In the genomic region with DNA sequence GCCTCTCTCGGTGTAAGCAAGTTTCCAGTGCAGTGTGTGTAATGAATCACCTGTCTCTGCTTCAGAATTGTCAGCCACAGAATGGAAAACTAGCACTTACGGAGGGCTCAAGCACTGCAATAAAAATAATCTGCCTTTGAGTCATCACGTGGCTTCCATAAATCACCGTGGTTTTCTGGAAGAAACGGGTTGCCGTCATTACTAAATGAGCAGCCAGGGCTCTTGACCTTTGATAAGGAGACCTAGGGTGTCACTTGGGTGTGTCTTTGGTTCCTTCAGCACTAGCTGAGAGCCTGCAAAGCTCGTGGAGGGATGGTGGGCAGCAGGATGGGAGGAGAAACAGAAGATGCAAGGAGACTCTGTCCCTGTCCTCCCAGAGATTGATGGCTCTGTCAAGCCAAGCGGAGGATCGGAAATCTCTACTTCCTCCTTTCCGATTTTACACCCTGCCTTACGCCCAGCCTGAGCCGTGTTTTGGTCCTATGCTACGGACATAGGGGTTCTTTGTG, we compare ENCODE assay signal across 12 mouse cellular contexts.
A peak's percentile ranks its signal among the peaks of the same experiment; 100 is the strongest.
DNase-seq lines count a peak whose midpoint lies in the region; ATAC-seq lines count a peak whose summit lies in the region.
"Had no signal": no experiment of that assay in that cellular context is flagged by ENCODE, and none has a peak within 500 bp of the region (broad histone marks: within the 10 kb centered on the region; RNA-seq: fewer than 3 reads in every experiment).

No protein-coding gene starts in this region.

- no peak overlapping the region for H3K9ac ChIP-seq in neural tube, embryonic 11.5 days (ENCODE audit: low read length)
- no peak overlapping the region for H3K9ac ChIP-seq in midbrain, embryonic 13.5 days (replicated peaks)
- no peak overlapping the region for H3K9ac ChIP-seq in midbrain, embryonic 14.5 days (replicated peaks; ENCODE audit: low read length)
- H3K9ac ChIP-seq: embryonic facial prominence, embryonic 13.5 days; hindbrain, embryonic 12.5 days; lung, embryonic 15.5 days had no signal

- H3K27me3 ChIP-seq in neural tube, embryonic 11.5 days (ENCODE audit: control insufficient read depth, insufficient read depth, low read length), result no peaks in the 10 kb centered on the region
- H3K27me3 ChIP-seq in midbrain, embryonic 13.5 days, result no peaks in the 10 kb centered on the region
- no peaks in the 10 kb centered on the region for H3K27me3 ChIP-seq in midbrain, embryonic 14.5 days (ENCODE audit: control insufficient read depth, insufficient read depth, low read length)
- H3K27me3 ChIP-seq: embryonic facial prominence, embryonic 13.5 days; hindbrain, embryonic 12.5 days; lung, embryonic 15.5 days had no signal

- H3K4me1 ChIP-seq in neural tube, embryonic 11.5 days (ENCODE audit: control insufficient read depth, insufficient read depth, low read length), result peaks cover 2% of the 10 kb centered on the region; the same call in 1 of the 2 replicates
- no peaks in the 10 kb centered on the region for H3K4me1 ChIP-seq in midbrain, embryonic 13.5 days (replicated peaks)
- no peaks in the 10 kb centered on the region for H3K4me1 ChIP-seq in midbrain, embryonic 14.5 days (ENCODE audit: control insufficient read depth, insufficient read depth, low read length)
- H3K4me1 ChIP-seq: hindbrain, embryonic 12.5 days had no signal

- H3K4me2 ChIP-seq in neural tube, embryonic 11.5 days (ENCODE audit: low read depth), result no peak overlapping the region
- no peak overlapping the region for H3K4me2 ChIP-seq in midbrain, embryonic 13.5 days (replicated peaks)
- no peak overlapping the region for H3K4me2 ChIP-seq in midbrain, embryonic 14.5 days (ENCODE audit: low read length)
- H3K4me2 ChIP-seq: embryonic facial prominence, embryonic 13.5 days; hindbrain, embryonic 12.5 days; lung, embryonic 15.5 days had no signal

- no peak overlapping the region for H3K27ac ChIP-seq in neural tube, embryonic 11.5 days (ENCODE audit: low read depth, low read length)
- H3K27ac ChIP-seq in midbrain, embryonic 13.5 days, result no peak overlapping the region
- H3K27ac ChIP-seq in midbrain, embryonic 14.5 days (replicated peaks; ENCODE audit: low read depth, low read length), result no peak overlapping the region
- H3K27ac ChIP-seq: embryonic facial prominence, embryonic 13.5 days; hindbrain, embryonic 12.5 days; lung, embryonic 15.5 days had no signal

- no peak overlapping the region for H3K4me3 ChIP-seq in neural tube, embryonic 11.5 days (ENCODE audit: low read depth, low read length)
- H3K4me3 ChIP-seq in midbrain, embryonic 13.5 days (replicated peaks), result no peak overlapping the region
- no peak overlapping the region for H3K4me3 ChIP-seq in midbrain, embryonic 14.5 days (replicated peaks; ENCODE audit: low read depth, low read length)
- H3K4me3 ChIP-seq: embryonic facial prominence, embryonic 13.5 days; hindbrain, embryonic 12.5 days; lung, embryonic 15.5 days had no signal

- no peaks in the 10 kb centered on the region for H3K36me3 ChIP-seq in neural tube, embryonic 11.5 days (ENCODE audit: control insufficient read depth, insufficient read depth, low read length)
- H3K36me3 ChIP-seq in midbrain, embryonic 13.5 days, result no peaks in the 10 kb centered on the region
- no peaks in the 10 kb centered on the region for H3K36me3 ChIP-seq in midbrain, embryonic 14.5 days (ENCODE audit: control insufficient read depth, insufficient read depth, low read length)
- H3K36me3 ChIP-seq: embryonic facial prominence, embryonic 13.5 days; hindbrain, embryonic 12.5 days; lung, embryonic 15.5 days had no signal

- peak; percentile 36; the same call in 1 of the 2 replicates for ATAC-seq in neural tube, embryonic 11.5 days (ENCODE audit: insufficient read depth, low FRiP score, low TSS enrichment)
- no peak for ATAC-seq in midbrain, embryonic 13.5 days
- no peak for ATAC-seq in midbrain, embryonic 14.5 days (ENCODE audit: low FRiP score, low TSS enrichment)

- H3K9me3 ChIP-seq in neural tube, embryonic 11.5 days (ENCODE audit: control insufficient read depth, low read length), result no peaks in the 10 kb centered on the region
- no peaks in the 10 kb centered on the region for H3K9me3 ChIP-seq in midbrain, embryonic 13.5 days
- no peaks in the 10 kb centered on the region for H3K9me3 ChIP-seq in midbrain, embryonic 14.5 days (ENCODE audit: control insufficient read depth, low read length)
- H3K9me3 ChIP-seq: embryonic facial prominence, embryonic 13.5 days; hindbrain, embryonic 12.5 days; lung, embryonic 15.5 days had no signal

- no peak for DNase-seq in neural tube, embryonic 11.5 days (ENCODE audit: low spot score)
- DNase-seq in neural tube, embryonic 10.5 days (ENCODE audit: extremely low spot score, low spot score), result no peak
- peak; percentile 2 for DNase-seq in fibroblast of lung, adult 2 months (ENCODE audit: low read depth)
- peak; percentile 20 to 47 for DNase-seq in kidney, postnatal 4 days
- peak; percentile 84 for DNase-seq in skeletal muscle tissue, adult 2 months (ENCODE audit: low read depth, low spot score)
- no peak for DNase-seq in midbrain, embryonic 14.5 days
- DNase-seq: spleen, adult 18-20 months; thymus, postnatal 14 days had no signal

- 51% methylated on average over 13 of the region's 13 CpGs for WGBS in neural tube, embryonic 11.5 days
- WGBS in midbrain, embryonic 13.5 days, result 91% methylated on average over 13 of the region's 13 CpGs
- 93% methylated on average over 13 of the region's 13 CpGs for WGBS in midbrain, embryonic 14.5 days

Comparison
In these comparisons a context has a peak if more than half of its experiments do, and no peak if none do; other contexts are left out.
1. DNase-seq: peak in fibroblast of lung, adult 2 months (single experiment), kidney, postnatal 4 days (2 of 2) and skeletal muscle tissue, adult 2 months (single experiment); none in neural tube, embryonic 11.5 days (single experiment), neural tube, embryonic 10.5 days (single experiment) and midbrain, embryonic 14.5 days (single experiment).